Mouse (Mus musculus) neural tube, embryonic 15.5 days (tissue): ENCODE data around the gene AY074887. TPM values are rescaled to one million over a fixed set of nuclear protein-coding genes. Genes with fewer than 3 reads are reported as not detected.

Source experiments
- ATAC-seq: fragments of 200-750 bp; cut with Nextera tagmentation; 2 replicates; pipeline ENCODE4 v1.8.0; 2017; ENCODE audit warnings: mild to moderate bottlenecking, moderate TSS enrichment, moderate library complexity; ENCODE audit not compliant: low FRiP score
- H3K27ac ChIP-seq: fragments of 300-500 bp; sonication (generic); replicated peaks from 2 replicates; pipeline ENCODE4 v1.5.1; 2015; ENCODE audit warnings: mild to moderate bottlenecking, inconsistent platforms
- H3K27me3 ChIP-seq: fragments of 300-500 bp; sonication (generic); replicated peaks from 2 replicates; pipeline ENCODE4 v1.6.1; 2015; ENCODE audit warnings: inconsistent platforms
- H3K36me3 ChIP-seq: fragments of 300-500 bp; sonication (generic); 2 replicates; pipeline ENCODE4 v1.6.1; 2015; ENCODE audit warnings: inconsistent platforms
- H3K4me1 ChIP-seq: fragments of 300-500 bp; sonication (generic); 2 replicates; pipeline ENCODE4 v1.6.1; 2015; ENCODE audit warnings: inconsistent platforms
- H3K4me2 ChIP-seq: fragments of 300-500 bp; sonication (generic); 2 replicates; pipeline ENCODE4 v1.6.1; 2015; ENCODE audit warnings: inconsistent platforms, mild to moderate bottlenecking, moderate library complexity
- H3K4me3 ChIP-seq: fragments of 300-500 bp; sonication (generic); replicated peaks from 2 replicates; pipeline ENCODE4 v1.5.1; 2015; ENCODE audit warnings: mild to moderate bottlenecking, inconsistent platforms
- H3K9ac ChIP-seq: fragments of 300-500 bp; sonication (generic); replicated peaks from 2 replicates; pipeline ENCODE4 v1.6.1; 2015; ENCODE audit warnings: mild to moderate bottlenecking, inconsistent platforms
- H3K9me3 ChIP-seq: fragments of 300-500 bp; sonication (generic); replicated peaks from 2 replicates; pipeline ENCODE4 v1.6.1; 2016; ENCODE audit warnings: inconsistent platforms
- WGBS: fragments of 180-500 bp; shearing (Covaris S2); methylation state at CpG from one replicate; pipeline ENCODE4 v1.1.7; 2015; ENCODE audit warnings: mixed read lengths; 5-methylcytosine and 5-hydroxymethylcytosine counted together
- polyA plus RNA-seq: library from polyadenylated mRNA; unstranded; fragments of >200 nt; fragmentation: Nextera tagmentation; extraction: Ambion mirVana; gene quantifications from 2 replicates; pipeline ENCODE4 v1.2.1, GENCODE M21; 2015

Gene AY074887
- polyA plus RNA-seq, 1 experiment from 2014 or later: 0.97 TPM

DNA sequence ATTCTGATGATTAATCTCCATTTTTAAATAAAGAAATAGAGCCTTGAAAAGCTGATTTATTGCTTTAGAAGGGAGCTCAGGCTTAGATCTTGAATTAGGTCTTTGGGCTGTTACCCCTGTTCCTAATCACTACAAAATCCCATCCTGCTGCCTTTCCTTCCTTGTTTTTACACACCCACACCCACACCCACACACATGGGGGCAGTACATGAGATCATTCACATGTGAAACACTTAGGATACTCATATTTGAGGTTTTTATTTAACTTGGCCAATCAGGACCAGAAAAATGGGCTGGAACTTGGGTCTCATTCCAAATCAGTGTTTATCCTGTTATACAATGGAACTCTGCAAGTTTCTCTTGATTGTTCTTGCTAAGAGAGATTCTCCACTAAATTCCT, 1.3 kb downstream of the AY074887 start:
- Histone ChIP-seq H3K4me3 (no peak overlapping the region), H3K36me3 (peaks cover 10% of the 10 kb centered on the region), H3K4me1 (peaks cover 26% of the 10 kb centered on the region), H3K27me3 (no peaks in the 10 kb centered on the region), H3K27ac (no peak overlapping the region), H3K9me3 (no peaks in the 10 kb centered on the region), H3K9ac (no peak overlapping the region), H3K4me2 (no peak overlapping the region)
- ATAC-seq: no peak

DNA sequence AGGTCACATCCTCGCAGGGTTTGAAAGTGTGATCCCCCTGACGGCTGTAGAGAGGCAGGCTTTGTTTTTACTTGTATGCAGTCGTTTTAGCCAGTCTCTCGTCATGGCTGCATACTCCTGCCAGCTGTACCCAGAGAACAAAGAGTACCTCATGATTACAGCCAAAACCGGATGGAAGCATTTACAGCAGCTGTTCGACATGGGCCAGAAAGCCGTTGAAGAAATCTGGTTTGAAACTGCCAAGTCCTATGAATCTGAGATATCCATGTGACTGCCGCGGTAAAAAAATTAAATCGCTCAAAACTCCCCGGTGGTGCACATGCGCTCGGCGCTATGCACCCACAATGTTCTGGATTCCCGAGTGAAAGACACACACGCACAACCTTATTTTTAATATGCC, 4.5 kb downstream of the AY074887 start:
- Histone ChIP-seq H3K4me1 (peaks cover under 1% of the 10 kb centered on the region), H3K4me3 (no peak overlapping the region), H3K9me3 (no peaks in the 10 kb centered on the region), H3K9ac (no peak overlapping the region), H3K36me3 (no peaks in the 10 kb centered on the region), H3K27ac (no peak overlapping the region), H3K27me3 (no peaks in the 10 kb centered on the region), H3K4me2 (no peak overlapping the region)
- 74% methylated on average over 16 of the region's 16 CpGs for WGBS
- ATAC-seq: no peak

DNA sequence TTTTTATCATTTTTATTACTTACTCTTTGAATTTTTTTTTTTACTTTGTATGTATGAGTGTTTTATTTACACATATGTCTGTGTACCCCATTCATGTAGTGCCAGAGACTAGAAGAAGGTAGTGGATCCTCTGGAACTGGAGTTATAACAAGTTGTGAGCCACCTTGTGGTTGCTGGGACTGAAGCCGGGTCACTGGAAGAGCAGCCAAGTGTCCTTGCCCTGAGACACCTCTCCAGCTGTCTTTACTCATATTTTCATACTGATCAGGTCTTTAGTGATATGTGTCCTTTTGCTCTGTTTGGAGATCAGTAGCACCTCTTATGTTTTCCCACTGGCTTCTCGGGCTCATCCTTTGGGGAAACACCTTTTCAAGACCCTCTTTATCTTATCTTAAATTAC, 6.3 kb downstream of the AY074887 start:
- no peak for ATAC-seq
- Histone ChIP-seq H3K4me1 (no peaks in the 10 kb centered on the region), H3K27me3 (no peaks in the 10 kb centered on the region), H3K27ac (no peak overlapping the region), H3K4me3 (no peak overlapping the region), H3K36me3 (no peaks in the 10 kb centered on the region), H3K9ac (no peak overlapping the region), H3K9me3 (no peaks in the 10 kb centered on the region), H3K4me2 (no peak overlapping the region)
- 88% methylated on average over 2 of the region's 2 CpGs for WGBS

DNA sequence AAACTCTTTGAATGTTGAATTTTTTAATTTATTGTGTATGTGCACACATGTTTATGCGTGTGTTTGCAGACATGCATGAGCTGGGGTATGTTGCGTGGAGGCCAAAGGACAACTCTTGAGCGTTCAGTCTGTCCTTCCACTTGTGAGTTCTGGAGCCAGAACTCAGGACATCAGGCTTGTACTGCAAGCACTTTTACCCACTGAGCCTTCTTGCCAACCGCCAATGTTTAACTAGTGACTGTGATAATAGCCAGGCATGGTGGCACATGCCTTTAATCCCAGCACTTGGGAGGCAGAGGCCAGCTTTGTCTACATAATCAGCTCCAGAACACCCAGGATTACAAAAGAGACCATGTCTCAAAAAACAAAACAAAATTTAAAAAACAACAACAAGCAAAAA, 8.7 kb downstream of the AY074887 start:
- 97% methylated on average over 4 of the region's 4 CpGs for WGBS

DNA sequence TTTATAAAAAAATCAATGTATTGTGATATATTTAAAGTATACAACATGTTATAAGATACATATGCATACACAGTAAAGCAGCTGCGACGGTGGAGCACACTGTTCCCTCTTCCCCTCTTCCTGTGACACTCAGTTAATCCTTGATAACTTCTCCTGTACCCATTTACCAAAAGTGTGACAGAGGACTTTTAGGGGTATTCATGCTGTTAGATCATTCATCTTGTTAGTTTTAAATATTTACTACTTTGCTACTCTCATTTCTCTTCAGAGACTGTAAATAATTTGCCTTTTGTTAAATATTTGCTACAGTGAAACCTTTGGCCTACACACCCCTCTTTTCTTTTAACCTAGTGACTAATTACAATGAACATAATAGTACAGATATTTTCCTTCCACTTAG, 18.4 kb downstream of the AY074887 start:
- no peaks in the 10 kb centered on the region for H3K27me3 ChIP-seq
- no peak overlapping the region for H3K27ac ChIP-seq
- no peaks in the 10 kb centered on the region for H3K4me1 ChIP-seq
- no peak for ATAC-seq
- no peak overlapping the region for H3K4me2 ChIP-seq
- H3K9ac ChIP-seq: no peak overlapping the region
- no peak overlapping the region for H3K4me3 ChIP-seq
- WGBS: 84% methylated on average over 2 of the region's 2 CpGs
- no peaks in the 10 kb centered on the region for H3K9me3 ChIP-seq
- no peaks in the 10 kb centered on the region for H3K36me3 ChIP-seq

More for the DNA sequence above, 8.7 kb downstream of the AY074887 start:
- H3K27me3 ChIP-seq: no peaks in the 10 kb centered on the region
- H3K36me3 ChIP-seq: no peaks in the 10 kb centered on the region
- H3K9ac ChIP-seq: no peak overlapping the region
- no peaks in the 10 kb centered on the region for H3K4me1 ChIP-seq
- no peak for ATAC-seq
- no peak overlapping the region for H3K4me3 ChIP-seq
- no peaks in the 10 kb centered on the region for H3K9me3 ChIP-seq
- no peak overlapping the region for H3K4me2 ChIP-seq
- no peak overlapping the region for H3K27ac ChIP-seq

DNA sequence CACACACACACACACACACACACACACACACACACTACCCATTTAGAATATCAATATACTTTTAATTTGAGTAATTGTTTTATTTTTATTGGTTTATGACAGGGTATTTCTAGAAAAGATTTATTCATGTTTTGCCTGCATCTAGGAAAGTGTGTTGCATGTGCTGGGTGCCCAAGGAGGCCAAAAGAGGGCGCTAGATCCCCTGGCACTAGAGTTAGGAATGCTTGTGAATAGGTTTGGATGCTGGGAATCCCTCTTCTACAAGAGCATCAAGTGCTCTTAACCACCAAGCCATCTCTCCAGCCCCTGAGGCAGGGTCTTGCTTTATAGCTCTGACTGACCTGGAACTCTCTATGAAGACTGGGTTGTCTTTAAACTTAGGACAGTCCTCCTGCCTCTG, 19.0 kb downstream of the AY074887 start:
- Histone ChIP-seq H3K4me1 (no peaks in the 10 kb centered on the region), H3K4me2 (no peak overlapping the region), H3K4me3 (no peak overlapping the region), H3K9me3 (no peaks in the 10 kb centered on the region), H3K27me3 (no peaks in the 10 kb centered on the region), H3K27ac (no peak overlapping the region), H3K36me3 (no peaks in the 10 kb centered on the region), H3K9ac (no peak overlapping the region)
- 17% methylated on average over 1 of the region's 1 CpGs for WGBS
- no peak for ATAC-seq

DNA sequence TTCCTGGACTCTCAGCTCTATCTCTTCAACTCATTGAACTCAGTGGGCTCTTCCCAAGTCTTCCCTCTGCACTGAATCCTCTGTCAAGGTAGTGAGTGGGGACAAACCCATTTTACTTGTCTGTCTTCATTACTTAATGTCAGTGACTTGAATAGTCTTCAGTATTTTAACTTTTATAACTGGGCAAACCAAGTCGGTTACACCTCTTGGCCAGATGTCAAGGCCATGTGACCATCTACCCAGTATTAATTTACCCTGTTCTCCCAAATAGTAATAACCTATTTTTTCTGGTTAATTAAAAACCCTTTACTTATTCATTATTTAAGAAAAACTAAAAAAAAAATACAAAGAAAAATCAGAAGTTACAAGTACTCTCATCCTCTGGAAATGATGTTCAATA, 20.1 kb downstream of the AY074887 start:
- Histone ChIP-seq H3K9me3 (no peaks in the 10 kb centered on the region), H3K4me2 (no peak overlapping the region), H3K4me3 (no peak overlapping the region), H3K9ac (no peak overlapping the region), H3K36me3 (no peaks in the 10 kb centered on the region), H3K4me1 (no peaks in the 10 kb centered on the region), H3K27me3 (no peaks in the 10 kb centered on the region), H3K27ac (no peak overlapping the region)
- WGBS: 92% methylated on average over 1 of the region's 1 CpGs
- ATAC-seq: no peak

DNA sequence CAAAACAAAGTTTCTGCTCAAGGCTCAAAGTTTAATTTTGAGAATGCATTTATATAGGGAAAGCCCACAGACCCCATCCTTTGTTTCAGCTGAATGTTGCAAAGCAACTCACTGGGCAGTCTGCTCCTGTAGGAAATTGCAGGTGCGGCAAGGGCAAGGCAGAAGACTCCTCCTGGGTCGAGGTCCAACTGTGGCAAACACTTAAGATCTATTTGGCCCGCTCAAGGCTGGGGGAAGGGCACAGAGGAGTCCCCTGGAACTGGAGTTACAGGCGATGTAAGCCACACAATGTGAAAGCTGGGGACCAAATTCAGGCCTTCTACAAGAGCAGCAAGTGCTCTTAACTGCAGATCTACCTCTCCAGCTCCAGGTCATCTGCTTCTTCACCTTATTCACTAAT, 30.9 kb downstream of the AY074887 start:
- ATAC-seq: no peak
- H3K4me2 ChIP-seq: no peak overlapping the region
- 62% methylated on average over 4 of the region's 4 CpGs for WGBS
- H3K27ac ChIP-seq: no peak overlapping the region
- H3K4me1 ChIP-seq: peaks cover 9% of the 10 kb centered on the region
- H3K36me3 ChIP-seq: peaks cover 7% of the 10 kb centered on the region
- H3K9me3 ChIP-seq: no peaks in the 10 kb centered on the region
- H3K9ac ChIP-seq: no peak overlapping the region
- no peak overlapping the region for H3K4me3 ChIP-seq
- no peaks in the 10 kb centered on the region for H3K27me3 ChIP-seq

DNA sequence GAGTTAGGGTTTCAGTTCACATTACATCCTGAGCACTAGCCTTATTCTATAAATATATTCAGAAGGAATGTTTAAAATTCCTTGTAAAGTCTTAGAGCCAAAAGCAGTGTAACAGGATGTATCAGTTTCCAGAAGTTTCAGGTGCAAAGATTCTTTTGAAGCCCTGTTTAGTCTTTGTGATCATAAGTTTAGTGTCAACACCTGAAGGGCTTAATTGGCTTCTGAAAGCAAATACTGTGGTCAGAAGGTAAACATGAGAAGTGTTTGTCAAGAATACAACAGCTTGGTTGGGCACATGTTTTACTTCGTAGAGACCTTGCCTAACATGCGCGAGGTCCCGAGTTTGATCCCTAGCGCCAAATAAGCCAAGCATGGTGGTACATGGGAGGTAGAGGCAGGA, 32.0 kb downstream of the AY074887 start:
- no peak for ATAC-seq
- 95% methylated on average over 5 of the region's 5 CpGs for WGBS
- H3K27ac ChIP-seq: no peak overlapping the region
- peaks cover 9% of the 10 kb centered on the region for H3K4me1 ChIP-seq
- H3K4me3 ChIP-seq: no peak overlapping the region
- H3K36me3 ChIP-seq: peaks cover 7% of the 10 kb centered on the region
- no peaks in the 10 kb centered on the region for H3K9me3 ChIP-seq
- no peak overlapping the region for H3K4me2 ChIP-seq
- H3K27me3 ChIP-seq: no peaks in the 10 kb centered on the region
- no peak overlapping the region for H3K9ac ChIP-seq

DNA sequence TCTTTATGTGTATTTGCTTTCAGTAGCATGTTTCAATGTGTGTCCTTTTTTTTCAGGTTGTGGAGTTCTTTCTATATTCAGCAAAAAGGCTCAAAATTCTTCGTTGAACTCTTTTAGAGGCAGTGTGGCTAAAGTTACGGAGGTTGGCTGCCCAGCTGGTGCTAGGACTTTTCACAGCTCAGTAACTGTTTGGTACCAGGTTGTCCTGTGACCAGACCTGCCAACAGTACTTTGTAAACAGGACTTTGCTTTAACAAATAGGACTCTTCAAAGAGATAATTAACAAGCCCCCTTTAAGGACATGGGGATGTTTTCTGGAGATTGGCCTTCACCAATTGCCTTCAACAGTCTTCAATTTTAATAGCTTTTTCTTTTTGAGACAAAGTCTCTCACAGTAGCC, 32.6 kb downstream of the AY074887 start:
- peaks cover 9% of the 10 kb centered on the region for H3K4me1 ChIP-seq
- H3K4me3 ChIP-seq: no peak overlapping the region
- H3K9ac ChIP-seq: no peak overlapping the region
- H3K4me2 ChIP-seq: no peak overlapping the region
- no peak overlapping the region for H3K27ac ChIP-seq
- 82% methylated on average over 2 of the region's 2 CpGs for WGBS
- no peak for ATAC-seq
- peaks cover 7% of the 10 kb centered on the region for H3K36me3 ChIP-seq
- no peaks in the 10 kb centered on the region for H3K27me3 ChIP-seq
- H3K9me3 ChIP-seq: no peaks in the 10 kb centered on the region

DNA sequence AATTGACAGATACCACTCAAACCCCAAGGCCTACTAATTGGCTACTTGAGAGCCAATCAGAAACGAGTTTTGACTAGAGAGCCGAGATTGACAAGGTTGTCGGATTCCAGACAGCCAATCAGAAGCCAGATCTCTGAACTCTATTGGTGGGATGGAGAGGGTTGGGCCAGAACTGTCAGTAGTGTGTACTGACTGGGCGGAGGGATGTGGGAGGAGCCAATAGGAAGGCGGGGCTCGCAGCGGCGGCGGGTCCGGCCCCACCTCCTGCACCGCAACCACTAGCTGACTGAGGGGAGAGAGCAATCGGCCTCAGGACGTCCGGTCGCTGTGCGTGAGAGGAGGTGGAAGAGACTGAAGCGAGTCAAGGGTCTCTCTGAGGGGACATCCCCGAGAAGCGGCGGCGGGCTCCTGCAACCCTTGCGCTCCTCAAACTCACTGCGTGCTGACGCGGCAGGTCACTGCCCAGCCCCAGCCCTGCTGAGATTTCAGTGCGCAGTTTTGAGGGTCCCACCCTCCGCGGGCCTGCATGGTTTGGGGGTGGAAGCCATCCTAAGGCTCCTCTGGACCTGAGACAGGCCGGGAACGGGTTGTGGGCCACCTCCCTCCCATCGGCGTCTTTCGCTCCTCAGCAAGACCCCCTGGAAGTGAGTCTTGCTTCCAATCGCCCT, 33.7 kb downstream of the AY074887 start, which contains the start of gene Hykk:
TSS of gene Hykk (plus strand) at position 274 of the 668 bp plus-strand sequence.
- H3K4me2 ChIP-seq: peak within 1 kb of the TSS; percentile 93
- H3K9me3 ChIP-seq: no peaks in the 10 kb centered on the region
- under 1% methylated on average over 34 of the region's 34 CpGs for WGBS
- peaks cover 9% of the 10 kb centered on the region for H3K4me1 ChIP-seq
- peak; percentile 100 for ATAC-seq
- peak within 1 kb of the TSS; percentile 60 for H3K27ac ChIP-seq
- peaks cover 2% of the 10 kb centered on the region for H3K36me3 ChIP-seq
- no peaks in the 10 kb centered on the region for H3K27me3 ChIP-seq
- peak within 1 kb of the TSS; percentile 67 for H3K9ac ChIP-seq
- H3K4me3 ChIP-seq: peak within 1 kb of the TSS; percentile 74

DNA sequence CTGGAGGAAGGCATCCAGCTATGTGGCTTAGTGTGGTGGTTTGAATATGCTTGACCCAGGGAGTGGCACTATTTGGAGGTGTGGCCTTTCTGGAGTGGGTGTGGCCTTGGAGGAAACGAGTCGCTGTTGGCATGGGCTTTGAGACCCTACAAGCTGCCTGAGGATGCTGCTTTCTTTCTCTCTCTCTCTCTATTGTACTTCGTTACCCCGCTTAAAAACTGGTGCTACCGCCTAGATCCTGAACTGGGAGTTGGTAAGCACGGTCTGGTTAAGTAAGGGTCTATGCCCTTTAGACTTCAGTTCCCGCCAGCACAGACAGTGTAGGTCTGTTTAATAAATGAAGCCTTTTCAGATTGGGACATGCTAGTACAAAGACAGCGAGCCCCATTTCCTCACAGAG, 34.4 kb downstream of the AY074887 start:
- peak overlapping the region; percentile 93 for H3K4me2 ChIP-seq
- WGBS: 77% methylated on average over 8 of the region's 8 CpGs
- no peaks in the 10 kb centered on the region for H3K27me3 ChIP-seq
- H3K4me1 ChIP-seq: peaks cover 9% of the 10 kb centered on the region
- H3K9ac ChIP-seq: no peak overlapping the region
- no peaks in the 10 kb centered on the region for H3K9me3 ChIP-seq
- H3K36me3 ChIP-seq: peaks cover 6% of the 10 kb centered on the region; the same call in 1 of the 2 replicates
- no peak for ATAC-seq
- H3K27ac ChIP-seq: no peak overlapping the region
- H3K4me3 ChIP-seq: peak overlapping the region; percentile 74
